Mouse (Mus musculus): ENCODE measurements around the gene Ifnk. TPM values are rescaled to one million over a fixed set of nuclear protein-coding genes. Genes with fewer than 3 reads are reported as not detected.

Ifnk gene
- polyA plus RNA-seq, 2 experiments = not detected

GRCm38 (mm10) chr4:35145726-35146125 lies 6.1 kb upstream of the Ifnk start:
- ATAC-seq (ENCODE audit: insufficient read depth) (no peak), DNase-seq (ENCODE audit: low read depth in 3 of 3, low spot score in 3 of 3) (no peak)
- no peak for TF ChIP-seq CTCF (IDR thresholded peaks at IDR 0.05; ENCODE audit: low read depth)
- TF ChIP-seq EP300 (IDR thresholded peaks at IDR 0.05; ENCODE audit: low read depth) = no peak
- Histone ChIP-seq H3K27me3 (ENCODE audit: control insufficient read depth, insufficient read depth, low read length) (no peaks in the 10 kb centered on the region), H3K4me1 (replicated peaks; ENCODE audit: control insufficient read depth in 2 of 2, insufficient read depth in 2 of 2, low read length in 1 of 2) (no peaks in the 10 kb centered on the region), H3K27ac (no peak overlapping the region), H3K9ac (replicated peaks) (no peak overlapping the region), H3K4me2 (ENCODE audit: low read depth) (no peak overlapping the region), H3K9me3 (ENCODE audit: control insufficient read depth, low read length) (no peaks in the 10 kb centered on the region), H3K36me3 (replicated peaks; ENCODE audit: control insufficient read depth, insufficient read depth, low read depth) (no peaks in the 10 kb centered on the region), H3K4me3 (ENCODE audit: insufficient read depth in 1 of 2, low read depth in 2 of 2, low read length in 2 of 2) (no peak overlapping the region)
- WGBS (ENCODE audit: insufficient replicate concordance) = 65% methylated on average over 10 of the region's 10 CpGs

- DNase-seq (ENCODE audit: low read depth in 3 of 3, low spot score in 3 of 3) (no peak), ATAC-seq (ENCODE audit: insufficient read depth) (no peak)
- no peak overlapping the region for H3K4me3 ChIP-seq (ENCODE audit: insufficient read depth in 1 of 2, low read depth in 2 of 2, low read length in 2 of 2)
- no peaks in the 10 kb centered on the region for H3K4me1 ChIP-seq (replicated peaks; ENCODE audit: control insufficient read depth in 2 of 2, insufficient read depth in 2 of 2, low read length in 1 of 2)
- no peaks in the 10 kb centered on the region for H3K27me3 ChIP-seq (ENCODE audit: control insufficient read depth, insufficient read depth, low read length)
- no peak for TF ChIP-seq CTCF (IDR thresholded peaks at IDR 0.05; ENCODE audit: low read depth)
- TF ChIP-seq EP300 (IDR thresholded peaks at IDR 0.05; ENCODE audit: low read depth) = no peak
- no peaks in the 10 kb centered on the region for H3K36me3 ChIP-seq (replicated peaks; ENCODE audit: control insufficient read depth, insufficient read depth, low read depth)
- no peak overlapping the region for H3K27ac ChIP-seq
- H3K4me2 ChIP-seq (ENCODE audit: low read depth) = no peak overlapping the region
- H3K9me3 ChIP-seq (ENCODE audit: control insufficient read depth, low read length) = no peaks in the 10 kb centered on the region
- H3K9ac ChIP-seq (replicated peaks) = no peak overlapping the region
- WGBS (ENCODE audit: insufficient replicate concordance) = 72% methylated on average over 5 of the region's 5 CpGs
Observed at GRCm38 (mm10) chr4:35146597-35146996, 5.3 kb upstream of the Ifnk start.

- no peaks in the 10 kb centered on the region for H3K4me1 ChIP-seq (replicated peaks; ENCODE audit: control insufficient read depth in 2 of 2, insufficient read depth in 2 of 2, low read length in 1 of 2)
- H3K9ac ChIP-seq (replicated peaks) = no peak overlapping the region
- no peak overlapping the region for H3K27ac ChIP-seq
- TF ChIP-seq CTCF (IDR thresholded peaks at IDR 0.05; ENCODE audit: low read depth) (no peak), EP300 (IDR thresholded peaks at IDR 0.05; ENCODE audit: low read depth) (no peak)
- H3K4me2 ChIP-seq (ENCODE audit: low read depth) = no peak overlapping the region
- H3K9me3 ChIP-seq (ENCODE audit: control insufficient read depth, low read length) = no peaks in the 10 kb centered on the region
- ATAC-seq (ENCODE audit: insufficient read depth) (no peak), DNase-seq (ENCODE audit: low read depth in 3 of 3, low spot score in 3 of 3) (no peak)
- H3K4me3 ChIP-seq (ENCODE audit: insufficient read depth in 1 of 2, low read depth in 2 of 2, low read length in 2 of 2) = no peak overlapping the region
- no peaks in the 10 kb centered on the region for H3K27me3 ChIP-seq (ENCODE audit: control insufficient read depth, insufficient read depth, low read length)
- WGBS (ENCODE audit: insufficient replicate concordance) = 69% methylated on average over 4 of the region's 4 CpGs
- H3K36me3 ChIP-seq (replicated peaks; ENCODE audit: control insufficient read depth, insufficient read depth, low read depth) = no peaks in the 10 kb centered on the region
Observed at GRCm38 (mm10) chr4:35148326-35148725, 3.5 kb upstream of the Ifnk start.

GRCm38 (mm10) chr4:35150706-35151105 lies 1.1 kb upstream of the Ifnk start:
- H3K27me3 ChIP-seq (ENCODE audit: control insufficient read depth, insufficient read depth, low read length) = no peaks in the 10 kb centered on the region; the same call in 1 of the 2 replicates
- H3K27ac ChIP-seq = no peak overlapping the region
- WGBS (ENCODE audit: insufficient replicate concordance) = 54% methylated on average over 3 of the region's 3 CpGs

GRCm38 (mm10) chr4:35154051-35154450 lies 2.2 kb downstream of the Ifnk start:
- Histone ChIP-seq H3K9me3 (ENCODE audit: control insufficient read depth, low read length) (no peaks in the 10 kb centered on the region), H3K27ac (no peak overlapping the region), H3K4me3 (ENCODE audit: insufficient read depth in 1 of 2, low read depth in 2 of 2, low read length in 2 of 2) (no peak overlapping the region), H3K4me2 (ENCODE audit: low read depth) (no peak overlapping the region), H3K9ac (replicated peaks) (no peak overlapping the region), H3K4me1 (replicated peaks; ENCODE audit: control insufficient read depth in 2 of 2, insufficient read depth in 2 of 2, low read length in 1 of 2) (peaks cover 0 to 2% of the 10 kb centered on the region in 2 experiments; a peak in 1 of 4 replicates), H3K36me3 (replicated peaks; ENCODE audit: control insufficient read depth, insufficient read depth, low read depth) (no peaks in the 10 kb centered on the region), H3K27me3 (ENCODE audit: control insufficient read depth, insufficient read depth, low read length) (peaks cover 2% of the 10 kb centered on the region; the same call in 1 of the 2 replicates)
- TF ChIP-seq EP300 (IDR thresholded peaks at IDR 0.05; ENCODE audit: low read depth) = no peak
- TF ChIP-seq CTCF (IDR thresholded peaks at IDR 0.05; ENCODE audit: low read depth) = no peak
- ATAC-seq (ENCODE audit: insufficient read depth) (no peak), DNase-seq (ENCODE audit: low read depth in 3 of 3, low spot score in 3 of 3) (no peak)
- 47% methylated on average over 3 of the region's 3 CpGs for WGBS (ENCODE audit: insufficient replicate concordance)

More at GRCm38 (mm10) chr4:35150706-35151105, 1.1 kb upstream of the Ifnk start:
- DNase-seq (ENCODE audit: low read depth in 3 of 3, low spot score in 3 of 3) = no peak
- no peak overlapping the region for H3K4me2 ChIP-seq (ENCODE audit: low read depth)
- H3K36me3 ChIP-seq (replicated peaks; ENCODE audit: control insufficient read depth, insufficient read depth, low read depth) = no peaks in the 10 kb centered on the region
- H3K9ac ChIP-seq (replicated peaks) = no peak overlapping the region
- H3K4me3 ChIP-seq (ENCODE audit: insufficient read depth in 1 of 2, low read depth in 2 of 2, low read length in 2 of 2) = no peak overlapping the region
- H3K9me3 ChIP-seq (ENCODE audit: control insufficient read depth, low read length) = no peaks in the 10 kb centered on the region
- ATAC-seq (ENCODE audit: insufficient read depth) = no peak
- peaks cover 0 to 1% of the 10 kb centered on the region in 2 experiments; a peak in 1 of 4 replicates for H3K4me1 ChIP-seq (replicated peaks; ENCODE audit: control insufficient read depth in 2 of 2, insufficient read depth in 2 of 2, low read length in 1 of 2)
- TF ChIP-seq EP300 (IDR thresholded peaks at IDR 0.05; ENCODE audit: low read depth) (no peak), CTCF (IDR thresholded peaks at IDR 0.05; ENCODE audit: low read depth) (no peak)
